Mouse (Mus musculus): ENCODE results near the gene Gm4297.
"Not testable (repeated sequence)": the region's sequence is repeated elsewhere in the genome, so short reads cannot be mapped to it uniquely, and the experiment has no call there.

Gm4297 gene

DNA sequence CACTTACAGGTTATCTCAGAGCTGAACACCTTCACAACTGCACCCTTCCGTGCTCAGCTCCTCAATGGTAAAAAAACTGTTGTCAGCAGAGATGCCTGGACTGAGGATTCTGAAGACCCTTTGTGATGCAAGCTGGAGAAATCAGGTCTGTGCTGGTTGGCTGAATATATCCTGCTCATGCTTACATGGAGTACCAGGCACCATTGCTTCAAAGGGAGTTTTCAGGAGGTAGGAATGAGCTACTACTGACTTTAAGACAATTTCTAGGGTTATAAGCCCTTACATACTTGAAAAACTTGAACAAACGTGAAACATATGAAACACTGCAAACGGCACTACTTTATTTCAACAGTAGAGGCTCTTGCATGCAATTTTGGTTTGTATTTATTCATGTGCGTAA, at the start of gene Gm4297:
TSS of gene Gm4297 (minus strand) at position 101 of the 400 bp plus-strand sequence.
- not testable (repeated sequence) for DNase-seq (ENCODE audit: low spot score)

Measured in left cerebral cortex, adult 11 months (tissue).